Mouse (Mus musculus) hindbrain, postnatal 0 days (tissue): ENCODE measurements around the gene Tmem91. TPM values are rescaled to one million over a fixed set of nuclear protein-coding genes. Genes with fewer than 3 reads are reported as not detected.
A peak's percentile ranks its signal among the peaks of the same experiment; 100 is the strongest.

Experiments
- ATAC-seq: fragments of 200-750 bp; cut with Nextera tagmentation; 2 replicates; pipeline ENCODE4 v1.8.0; 2017; ENCODE audit warnings: mild to moderate bottlenecking, moderate TSS enrichment, moderate library complexity
- DNase-seq: peaks from one replicate; pipeline ENCODE4 v3.0.0-alpha.2; 2015; ENCODE audit warnings: low spot score
- H3K27ac ChIP-seq: fragments of 300-500 bp; sonication (generic); 2 replicates; pipeline ENCODE4 v1.5.1; 2014; ENCODE audit warnings: mild to moderate bottlenecking
- H3K27me3 ChIP-seq: fragments of 300-500 bp; sonication (generic); 2 replicates; pipeline ENCODE4 v1.6.1; 2014; ENCODE audit warnings: low read length, mixed read lengths; ENCODE audit not compliant: insufficient read depth
- H3K36me3 ChIP-seq: fragments of 300-500 bp; sonication (generic); 2 replicates; pipeline ENCODE4 v1.6.1; 2014; ENCODE audit warnings: low read length, mixed read lengths; ENCODE audit not compliant: insufficient read depth
- H3K4me1 ChIP-seq: fragments of 300-500 bp; sonication (generic); 2 replicates; pipeline ENCODE4 v1.6.1; 2014; ENCODE audit warnings: antibody characterized with exemption, low read length, mixed read lengths; ENCODE audit not compliant: insufficient read depth
- H3K4me2 ChIP-seq: fragments of 300-500 bp; sonication (generic); 2 replicates; pipeline ENCODE4 v1.6.1; 2014; ENCODE audit warnings: low read depth, mild to moderate bottlenecking, low read length, moderate library complexity, mixed read lengths
- H3K4me3 ChIP-seq: fragments of 300-500 bp; sonication (generic); 2 replicates; pipeline ENCODE4 v1.5.1; 2014; ENCODE audit warnings: low read length
- H3K9ac ChIP-seq: fragments of 300-500 bp; sonication (generic); replicated peaks from 2 replicates; pipeline ENCODE4 v1.6.1; 2014; ENCODE audit warnings: mild to moderate bottlenecking, low read length, moderate library complexity, mixed read lengths
- H3K9me3 ChIP-seq: fragments of 300-500 bp; sonication (generic); 2 replicates; pipeline ENCODE4 v1.6.1; 2016; ENCODE audit warnings: low read length, mixed read lengths
- CTCF ChIP-seq: IDR thresholded peaks from 2 replicates; pipeline ENCODE4 v1.5.1; 2016; ENCODE audit warnings: antibody characterized with exemption, control low read depth, low read depth
- WGBS: fragments of 180-500 bp; shearing (Covaris S2); extraction: QIAGEN DNeasy Blood & Tissue Kit; methylation state at CpG from one replicate; pipeline ENCODE4 v1.1.7; 2014; 5-methylcytosine and 5-hydroxymethylcytosine counted together
- polyA plus RNA-seq: library from polyadenylated mRNA; unstranded; fragments of >200 nt; fragmentation: Nextera tagmentation; extraction: Ambion mirVana; gene quantifications from 2 replicates; pipeline ENCODE4 v1.2.1, GENCODE M21; 2015
- total RNA-seq: library from RNA; depleted of rRNA; stranded (reverse); fragments of >200 nt; gene quantifications from 2 replicates; pipeline ENCODE4 v1.2.3, GENCODE M21; 2014

Tmem91 gene
- total and polyA plus RNA-seq, 2 experiments from 2014 or later, result 62.1 to 185 TPM

DNA sequence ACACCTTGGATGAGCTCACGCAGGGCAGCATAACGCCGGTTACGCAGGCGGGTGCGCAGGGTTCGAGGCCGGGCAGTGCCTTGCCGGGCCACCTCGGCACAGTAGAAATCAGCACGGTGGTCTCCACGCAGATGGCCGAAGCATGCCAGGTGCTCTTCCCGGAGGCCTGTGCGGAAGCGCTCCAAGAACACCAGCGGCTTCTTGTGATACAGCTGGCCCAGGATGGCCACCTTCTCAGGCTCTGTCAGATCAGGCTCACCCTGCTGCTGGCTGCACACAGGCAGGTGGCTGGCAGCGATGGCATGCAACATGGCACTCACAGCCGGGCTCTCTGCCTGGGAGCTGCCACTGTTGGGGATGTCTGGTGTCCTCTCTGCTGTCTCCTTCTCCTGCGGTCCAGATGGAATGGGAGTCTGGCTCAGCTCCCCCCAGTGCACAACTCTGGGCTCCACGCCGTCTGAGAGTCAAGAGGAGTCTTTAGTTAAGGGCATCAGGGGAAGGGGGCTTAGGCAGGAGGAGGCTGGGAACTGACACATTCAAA lies 40.8 kb upstream of the Tmem91 start:
- no peak for TF ChIP-seq CTCF
- H3K4me3 ChIP-seq, result no peak overlapping the region

DNA sequence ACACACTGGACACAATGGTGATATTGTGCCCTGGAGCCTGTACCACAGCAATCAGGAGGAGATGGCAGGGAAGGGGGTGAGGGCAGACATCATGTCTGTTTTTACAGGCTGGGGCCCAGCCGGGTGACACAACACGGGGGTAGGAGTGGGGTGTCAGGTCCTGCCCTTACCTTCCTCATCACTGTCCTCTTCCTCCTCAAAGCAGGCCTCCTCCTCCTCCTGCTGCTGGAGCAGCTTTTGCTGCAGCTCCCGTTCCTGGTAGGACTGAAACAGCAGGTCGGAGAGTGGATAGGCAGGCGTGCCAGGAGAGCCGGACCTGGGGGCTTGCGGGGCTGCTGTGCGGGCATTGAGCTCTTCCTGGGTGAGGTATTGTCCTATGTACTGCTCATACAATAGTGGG lies 39.6 kb upstream of the Tmem91 start:
- Histone ChIP-seq H3K4me1 (peaks cover 20% of the 10 kb centered on the region), H3K9ac (no peak overlapping the region), H3K4me3 (no peak overlapping the region), H3K27ac (no peak overlapping the region), H3K36me3 (peaks cover 29% of the 10 kb centered on the region), H3K9me3 (no peaks in the 10 kb centered on the region), H3K27me3 (no peaks in the 10 kb centered on the region), H3K4me2 (no peak overlapping the region)
- WGBS, result 94% methylated on average over 8 of the region's 8 CpGs
- no peak for ATAC-seq
- no peak for DNase-seq
- TF ChIP-seq CTCF, result no peak

More for the DNA sequence above, 40.8 kb upstream of the Tmem91 start:
- Histone ChIP-seq H3K27ac (no peak overlapping the region), H3K9ac (no peak overlapping the region), H3K36me3 (peaks cover 35% of the 10 kb centered on the region), H3K4me2 (no peak overlapping the region), H3K4me1 (peaks cover 9% of the 10 kb centered on the region; the same call in 1 of the 2 replicates), H3K9me3 (no peaks in the 10 kb centered on the region), H3K27me3 (no peaks in the 10 kb centered on the region)
- WGBS, result 94% methylated on average over 22 of the region's 22 CpGs
- no peak for ATAC-seq
- no peak for DNase-seq

DNA sequence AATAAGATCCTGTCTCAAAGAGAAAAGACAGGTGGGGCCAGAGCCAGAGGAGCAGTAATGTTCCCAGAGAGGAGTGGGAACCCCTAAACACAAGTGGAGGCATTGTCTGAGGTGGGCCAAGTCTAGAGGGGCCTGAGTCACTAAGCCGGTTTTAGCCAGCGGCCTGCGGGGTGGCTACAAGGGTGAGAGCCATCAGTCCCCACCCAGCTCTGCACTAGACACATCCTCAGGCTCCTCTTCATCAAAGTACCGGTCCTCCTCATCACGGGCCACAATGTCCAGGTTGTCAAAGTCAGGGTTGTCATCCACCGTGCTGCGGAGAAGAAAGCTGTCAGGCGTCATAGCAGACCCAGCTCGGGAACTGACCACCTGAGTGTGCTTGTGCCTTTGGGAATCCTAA lies 37.8 kb upstream of the Tmem91 start:
- DNase-seq (no peak), ATAC-seq (no peak)
- WGBS, result 92% methylated on average over 9 of the region's 9 CpGs
- peaks cover 15% of the 10 kb centered on the region for H3K4me1 ChIP-seq
- no peaks in the 10 kb centered on the region for H3K9me3 ChIP-seq
- H3K27me3 ChIP-seq, result no peaks in the 10 kb centered on the region
- H3K36me3 ChIP-seq, result peaks cover 29% of the 10 kb centered on the region
- H3K9ac ChIP-seq, result no peak overlapping the region
- no peak overlapping the region for H3K4me3 ChIP-seq
- TF ChIP-seq CTCF, result no peak
- no peak overlapping the region for H3K4me2 ChIP-seq
- H3K27ac ChIP-seq, result no peak overlapping the region

GRCm38 (mm10) chr7:25711731-25712197 lies 36.8 kb upstream of the Tmem91 start:
- TF ChIP-seq CTCF, result no peak

GRCm38 (mm10) chr7:25711165-25711564 lies 36.2 kb upstream of the Tmem91 start:
- ATAC-seq (no peak), DNase-seq (no peak)
- H3K4me2 ChIP-seq, result no peak overlapping the region
- no peak for TF ChIP-seq CTCF
- no peak overlapping the region for H3K4me3 ChIP-seq
- H3K27me3 ChIP-seq, result no peaks in the 10 kb centered on the region
- peaks cover 29% of the 10 kb centered on the region for H3K36me3 ChIP-seq
- WGBS, result 69% methylated on average over 5 of the region's 5 CpGs
- H3K9ac ChIP-seq, result no peak overlapping the region
- H3K27ac ChIP-seq, result no peak overlapping the region
- peaks cover 15% of the 10 kb centered on the region for H3K4me1 ChIP-seq
- H3K9me3 ChIP-seq, result no peaks in the 10 kb centered on the region

More at GRCm38 (mm10) chr7:25711731-25712197, 36.8 kb upstream of the Tmem91 start:
- ATAC-seq (no peak), DNase-seq (peak; percentile 13)
- H3K4me3 ChIP-seq, result no peak overlapping the region
- peaks cover 15% of the 10 kb centered on the region for H3K4me1 ChIP-seq
- H3K36me3 ChIP-seq, result peaks cover 29% of the 10 kb centered on the region
- no peak overlapping the region for H3K4me2 ChIP-seq
- no peaks in the 10 kb centered on the region for H3K27me3 ChIP-seq
- H3K9ac ChIP-seq, result no peak overlapping the region
- no peak overlapping the region for H3K27ac ChIP-seq
- no peaks in the 10 kb centered on the region for H3K9me3 ChIP-seq
- WGBS, result 35% methylated on average over 7 of the region's 7 CpGs

DNA sequence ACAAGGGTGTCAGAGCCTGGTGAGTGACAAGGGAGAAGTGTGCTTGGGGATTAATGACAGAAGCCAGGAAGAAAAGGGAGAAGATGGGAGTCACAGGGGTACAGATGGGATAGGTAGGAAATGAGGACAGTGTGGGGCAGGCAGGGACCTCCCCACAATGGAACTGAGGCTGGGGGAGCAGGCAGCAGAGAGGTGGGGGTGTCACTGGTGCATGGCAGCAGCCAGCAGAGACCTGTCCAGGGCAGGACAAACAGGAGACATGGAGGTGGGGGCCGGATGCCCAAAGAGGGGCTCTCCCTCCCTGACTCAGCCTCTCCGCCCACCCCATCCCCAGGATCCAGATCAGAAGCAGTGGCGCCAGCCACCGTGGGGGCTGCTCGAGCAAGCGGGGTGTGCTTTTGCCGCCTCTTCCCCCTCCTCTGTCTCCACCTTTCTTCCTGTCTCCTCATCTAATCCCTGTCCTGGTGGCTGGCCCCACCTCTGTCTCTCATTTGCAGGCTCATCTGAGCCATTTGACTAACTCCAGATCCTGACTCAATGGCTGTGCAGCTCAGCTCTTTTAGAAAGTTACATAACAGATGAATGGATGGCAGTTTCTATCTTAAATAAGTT lies 35.7 kb upstream of the Tmem91 start:
- DNase-seq (no peak), ATAC-seq (peak; percentile 11; the same call in 1 of the 2 replicates)
- Histone ChIP-seq H3K4me1 (peaks cover 15% of the 10 kb centered on the region), H3K4me2 (peak overlapping the region; percentile 23; the same call in 1 of the 2 replicates), H3K27me3 (no peaks in the 10 kb centered on the region), H3K9ac (0 out of 2 replicates have a peak overlapping the region, but pooled peaks have one; percentile 28), H3K4me3 (no peak overlapping the region), H3K36me3 (peaks cover 24% of the 10 kb centered on the region), H3K27ac (no peak overlapping the region), H3K9me3 (no peaks in the 10 kb centered on the region)
- 13% methylated on average over 5 of the region's 7 CpGs for WGBS
- no peak for TF ChIP-seq CTCF

GRCm38 (mm10) chr7:25709961-25710360 lies 35.0 kb upstream of the Tmem91 start:
- peaks cover 15% of the 10 kb centered on the region for H3K4me1 ChIP-seq
- no peak overlapping the region; the same call in 1 of the 2 replicates for H3K27ac ChIP-seq
- no peak for TF ChIP-seq CTCF
- WGBS, result 9% methylated on average over 12 of the region's 12 CpGs
- H3K9me3 ChIP-seq, result no peaks in the 10 kb centered on the region
- H3K4me2 ChIP-seq, result peak overlapping the region; percentile 23; the same call in 1 of the 2 replicates
- ATAC-seq (peak; percentile 15), DNase-seq (peak; percentile 18)
- no peaks in the 10 kb centered on the region for H3K27me3 ChIP-seq
- 0 out of 2 replicates have a peak overlapping the region, but pooled peaks have one; percentile 28 for H3K9ac ChIP-seq
- H3K4me3 ChIP-seq, result no peak overlapping the region
- peaks cover 17% of the 10 kb centered on the region for H3K36me3 ChIP-seq
